Mouse (Mus musculus) embryonic fibroblast, embryonic 13.5 days (primary cell): ENCODE results near the gene Zfp385c.

Experiments
- CTCF ChIP-seq: IDR thresholded peaks from 2 replicates; pipeline ENCODE4 v1.5.1; 2011; ENCODE audit warnings: mild to moderate bottlenecking, control low read depth, low read length, moderate library complexity, borderline replicate concordance; ENCODE audit not compliant: insufficient read depth
- POLR2A ChIP-seq: IDR thresholded peaks from 2 replicates; pipeline ENCODE4 v1.6.1; 2011; ENCODE audit warnings: low read depth, mild to moderate bottlenecking, control low read depth, low read length, moderate library complexity

- TF ChIP-seq POLR2A = no peak
- no peak for TF ChIP-seq CTCF
Measured at GRCm38 (mm10) chr11:100581756-100582155, 110.5 kb downstream of the Zfp385c start.
